Mouse (Mus musculus) left cerebral cortex, postnatal 4 days (tissue): ENCODE measurements around the gene Evi2. TPM values are rescaled to one million over a fixed set of nuclear protein-coding genes. Genes with fewer than 3 reads are reported as not detected.

Experiments used
- total RNA-seq, 2 experiments: library from RNA; stranded (reverse); gene quantifications; 2 replicates each; pipeline ENCODE4 v1.2.3; 2021

The Evi2 gene
- total RNA-seq, 2 experiments from 2014 or later: not detected

Other genes starting within 250 kb of the Evi2 start
- under 1 TPM in 1 of 2 experiments, not detected in 1; 0.52 TPM for gene Gm9964, start 233.7 kb downstream of the Evi2 start, total RNA-seq
- 100 to 1,000 TPM; 102 to 107 TPM for gene Nf1, start 190.9 kb downstream of the Evi2 start, total RNA-seq
- 10 to 100 TPM; 22.2 to 26.0 TPM for gene Omg, start 26.5 kb downstream of the Evi2 start, total RNA-seq
- gene Evi2b, start 6.8 kb downstream of the Evi2 start, total RNA-seq: under 1 TPM; 0.60 to 0.79 TPM
- gene Evi2a, start within 50 bp of the Evi2 start, total RNA-seq: 1 to 10 TPM; 1.6 to 3.4 TPM
- 100 to 1,000 TPM; 142 to 144 TPM for gene Rab11fip4, start 60.6 kb upstream of the Evi2 start, total RNA-seq